Mouse (Mus musculus): ENCODE measurements around the gene Plch1. TPM values are rescaled to one million over a fixed set of nuclear protein-coding genes. Genes with fewer than 3 reads are reported as not detected.
A peak's percentile ranks its signal among the peaks of the same experiment; 100 is the strongest.

The Plch1 gene
- total RNA-seq, 2 experiments from 2014 or later = 0.36 to 0.39 TPM

DNA sequence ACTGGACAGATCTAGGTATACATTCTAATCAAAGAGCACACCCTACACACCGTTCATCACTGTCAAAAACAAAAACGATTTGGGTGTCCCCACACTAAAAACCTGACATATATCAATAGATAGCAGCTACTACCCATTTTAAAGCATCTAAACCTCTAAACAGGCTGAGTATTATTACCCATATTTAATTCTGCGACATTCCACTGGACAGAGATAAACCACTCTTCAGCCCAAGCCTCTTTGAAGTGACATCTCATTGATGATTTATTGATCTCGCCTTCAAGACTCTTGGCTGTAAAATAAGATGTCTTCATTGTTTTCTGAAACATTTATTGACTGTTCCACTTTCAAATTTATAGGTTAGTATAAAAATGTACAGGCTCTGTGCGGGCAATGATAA, 46.4 kb downstream of the Plch1 start:
- no peak for DNase-seq

DNA sequence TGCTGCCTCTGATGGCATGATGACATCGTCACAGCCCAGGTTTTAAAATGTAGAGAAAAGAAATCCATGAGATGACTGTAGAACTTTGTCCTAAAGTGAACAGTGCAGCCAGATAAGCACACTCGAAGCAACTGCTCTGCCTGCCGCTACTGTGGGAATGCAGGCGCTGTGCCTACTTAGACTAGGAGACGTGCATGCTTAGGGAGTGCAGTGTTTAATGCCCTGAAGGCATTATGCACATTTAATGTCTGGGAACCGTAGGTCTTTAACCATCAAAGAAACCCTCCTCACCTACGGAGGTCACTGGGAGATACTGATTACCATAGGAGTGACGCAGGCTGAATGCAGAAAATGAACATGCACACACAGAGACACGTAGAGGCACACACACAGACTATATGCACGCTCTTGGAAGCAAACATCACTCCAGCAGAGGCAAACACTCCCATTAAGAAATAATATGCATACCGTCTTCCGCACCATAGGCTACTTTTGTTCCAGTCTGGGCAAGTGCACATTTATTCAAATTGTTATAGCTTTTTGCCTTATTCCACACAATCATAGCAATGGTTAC, 48.1 kb downstream of the Plch1 start:
- no peak for DNase-seq

DNA sequence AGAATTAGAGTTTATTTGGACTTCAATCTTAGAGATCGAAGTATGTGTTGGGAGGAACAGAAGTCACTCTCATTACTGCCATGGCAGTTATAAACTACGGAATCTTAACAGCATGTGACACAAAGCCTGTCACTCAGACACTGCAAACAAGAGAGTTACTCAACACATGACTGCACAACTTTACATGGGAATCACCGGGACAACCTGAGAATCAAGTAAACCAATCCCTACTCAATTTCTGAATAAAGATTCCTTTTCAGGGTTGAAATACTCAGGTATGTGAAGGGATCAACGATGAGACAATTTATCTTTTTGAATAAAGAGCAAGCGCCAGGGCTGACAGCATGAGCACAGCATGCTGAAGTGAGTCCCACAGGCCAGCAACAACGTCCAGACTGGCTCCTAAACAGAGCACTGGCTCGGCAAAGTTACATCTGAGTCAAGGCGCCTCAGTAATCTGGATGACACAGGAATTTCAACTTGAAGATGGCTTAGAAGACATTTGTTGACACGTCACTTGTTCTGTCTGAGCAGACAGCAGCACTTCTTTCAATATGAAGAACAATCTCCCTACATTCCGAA, 49.4 kb downstream of the Plch1 start:
- no peak for DNase-seq

DNA sequence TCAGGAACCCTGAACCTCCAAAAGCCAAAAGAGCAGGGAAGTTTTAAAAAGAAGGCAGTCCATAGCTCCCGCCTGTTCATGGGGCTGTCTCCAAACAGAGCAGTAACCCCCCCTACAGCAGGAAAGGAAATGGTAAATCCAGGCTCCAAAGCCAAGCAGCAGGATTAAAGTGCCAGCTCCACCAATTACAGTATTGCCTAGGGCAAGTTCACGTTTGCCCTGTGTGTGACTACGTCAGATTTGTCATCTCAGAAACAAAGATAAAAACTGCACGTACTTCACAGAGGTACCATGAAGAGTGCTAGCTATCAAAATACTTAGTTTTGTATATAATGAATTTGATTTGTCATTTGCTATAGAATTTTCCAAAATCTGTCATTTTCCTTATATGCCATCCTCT, 55.1 kb downstream of the Plch1 start:
- DNase-seq = no peak

DNA sequence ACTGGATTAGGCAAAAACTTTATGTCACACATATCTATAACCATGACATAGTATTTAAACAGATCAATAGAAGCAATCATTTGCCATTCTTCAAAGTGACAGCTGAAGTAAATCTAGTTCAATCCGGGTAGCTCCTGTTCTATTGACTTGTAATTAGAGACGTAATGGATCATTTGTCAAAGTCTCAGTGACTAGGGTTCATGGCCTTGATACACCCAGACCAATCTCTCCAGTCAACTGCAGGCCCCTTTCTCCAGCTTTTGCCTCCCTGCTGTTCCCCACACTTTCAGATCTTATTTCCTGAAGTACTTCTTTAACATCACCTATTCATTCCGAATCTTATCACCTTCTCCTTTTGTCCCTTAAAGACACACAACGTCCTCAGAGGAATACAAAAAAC, 56.8 kb downstream of the Plch1 start:
- no peak for DNase-seq

DNA sequence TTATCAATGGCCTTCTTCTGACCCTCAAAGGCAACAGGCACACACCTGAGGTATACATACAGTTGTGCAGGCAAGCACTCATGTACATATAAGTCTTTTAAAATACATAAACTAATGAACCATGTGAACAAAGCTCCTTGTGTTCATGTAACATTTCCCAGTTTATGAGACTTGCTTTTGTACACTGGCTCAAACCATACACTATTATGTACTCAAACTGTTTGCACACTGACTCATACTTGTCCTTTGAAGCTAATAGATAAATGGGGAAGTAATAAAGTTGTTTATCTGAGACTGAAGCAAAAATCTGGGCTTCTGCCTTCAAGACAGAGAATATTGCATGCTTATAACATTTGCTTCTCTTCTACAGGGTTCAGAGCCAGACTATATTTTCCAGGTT, 61.5 kb downstream of the Plch1 start:
- DNase-seq = no peak

DNA sequence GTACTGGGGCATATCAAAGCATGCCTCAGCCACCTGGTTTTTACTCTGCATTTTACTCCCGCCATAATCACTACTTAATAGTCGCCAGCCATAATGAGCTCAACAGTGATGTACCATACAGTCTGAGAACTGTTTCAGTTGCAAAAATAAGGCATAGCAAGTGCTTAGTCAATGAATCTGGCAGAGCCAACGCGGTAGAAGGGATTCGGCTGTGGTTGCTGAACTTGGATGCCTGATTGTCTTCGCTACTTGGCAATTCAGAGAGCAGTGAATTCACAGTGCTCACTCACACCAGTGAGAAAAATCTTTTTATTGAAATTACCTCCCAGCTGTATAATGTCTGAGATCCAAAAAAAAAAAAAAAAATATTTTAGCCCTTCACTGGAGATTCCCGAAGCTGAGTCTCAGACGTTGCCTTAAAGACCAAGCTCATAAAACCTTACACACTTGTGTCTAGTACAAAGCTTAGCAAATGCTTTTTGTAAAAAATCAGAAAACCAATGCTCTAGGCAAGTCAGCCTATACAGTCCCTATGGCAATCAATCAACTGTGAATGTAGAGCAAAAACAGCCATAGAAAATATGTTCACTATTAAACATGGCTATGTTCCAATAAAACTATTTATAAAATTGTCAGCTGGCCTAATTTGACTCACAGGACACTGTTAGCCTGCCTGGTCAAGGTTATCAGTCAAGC, 62.2 kb downstream of the Plch1 start:
- no peak for DNase-seq

DNA sequence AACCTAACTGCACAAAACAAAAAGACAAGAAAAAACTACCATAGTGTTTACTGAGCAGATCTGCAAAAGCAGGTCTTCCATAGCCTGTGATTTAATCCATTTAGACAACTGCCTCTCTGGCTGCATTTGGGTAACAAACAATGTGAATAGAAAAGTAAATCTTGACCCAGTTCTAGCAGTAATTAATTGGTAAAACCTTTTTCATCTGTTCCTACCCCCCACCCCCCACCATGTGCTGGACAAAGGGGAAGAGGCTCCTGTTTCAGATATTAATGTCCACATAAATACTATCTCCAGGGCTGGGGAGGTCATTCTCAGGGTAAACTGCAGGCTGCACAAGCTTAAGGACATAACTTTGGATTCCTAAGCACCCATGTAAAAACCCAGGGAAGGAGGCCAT, 63.5 kb downstream of the Plch1 start:
- no peak for DNase-seq

DNA sequence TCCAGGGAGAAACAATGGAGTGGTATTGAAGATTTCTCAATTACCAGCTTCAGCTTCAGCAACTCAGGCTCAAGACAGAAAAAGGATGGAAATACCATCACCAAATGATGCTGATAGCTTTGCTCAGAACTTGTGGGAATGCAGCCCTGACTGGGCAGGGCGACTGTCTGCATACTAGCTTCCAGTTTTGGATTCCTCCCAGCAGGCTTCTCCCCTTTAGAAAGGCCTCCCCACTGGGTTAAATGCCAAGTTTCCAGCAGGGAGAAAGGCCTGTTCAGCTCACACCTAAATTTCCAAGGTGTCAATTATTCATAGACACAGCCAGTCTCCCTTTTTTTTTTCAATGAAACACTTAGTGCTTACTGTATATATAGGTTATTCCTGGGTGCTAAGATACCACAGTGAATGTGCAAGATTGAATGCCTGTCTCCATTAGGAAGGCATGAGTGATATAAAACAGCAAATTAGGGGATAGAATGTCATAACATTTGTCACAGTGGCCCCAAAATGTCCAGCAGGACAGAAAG, 75.3 kb downstream of the Plch1 start:
- DNase-seq = no peak

DNA sequence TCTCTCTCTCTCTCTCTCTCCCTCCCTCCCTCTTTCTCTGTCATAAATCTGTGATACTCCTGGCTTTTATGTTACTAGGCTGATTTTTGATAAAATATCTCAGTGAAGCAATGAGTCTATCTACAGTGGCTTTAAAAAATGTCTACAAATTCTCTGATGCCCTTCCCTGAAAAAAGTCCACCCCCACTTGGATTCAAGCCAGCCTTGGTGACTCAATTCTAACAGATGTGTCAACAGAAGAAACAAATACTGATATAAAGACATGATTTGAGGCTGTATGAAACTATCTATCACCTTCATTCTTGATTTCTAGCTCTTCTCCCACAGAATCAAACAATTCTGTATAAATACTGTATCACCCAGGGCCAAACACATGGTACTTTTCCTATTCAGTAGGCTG, 76.6 kb downstream of the Plch1 start:
- DNase-seq = peak; percentile 36

DNA sequence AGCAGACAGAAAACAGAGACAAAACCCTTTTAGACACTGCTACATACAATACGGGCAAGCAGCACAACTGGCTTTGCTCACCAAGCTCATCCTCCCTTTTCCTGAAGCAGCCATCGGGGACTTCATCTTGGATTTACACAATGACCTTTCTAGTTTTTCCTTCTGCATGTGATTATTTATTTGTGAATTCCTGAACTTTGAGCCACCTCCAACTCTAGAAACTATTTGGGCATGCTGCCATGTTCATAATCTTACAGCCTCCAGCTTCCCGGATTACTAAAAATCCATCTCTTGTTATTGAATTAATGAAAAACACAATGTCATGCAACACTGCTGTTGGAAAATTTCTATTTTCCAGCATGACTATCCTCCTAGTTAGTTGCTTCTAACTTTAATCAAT, 84.1 kb downstream of the Plch1 start:
- DNase-seq = no peak

DNA sequence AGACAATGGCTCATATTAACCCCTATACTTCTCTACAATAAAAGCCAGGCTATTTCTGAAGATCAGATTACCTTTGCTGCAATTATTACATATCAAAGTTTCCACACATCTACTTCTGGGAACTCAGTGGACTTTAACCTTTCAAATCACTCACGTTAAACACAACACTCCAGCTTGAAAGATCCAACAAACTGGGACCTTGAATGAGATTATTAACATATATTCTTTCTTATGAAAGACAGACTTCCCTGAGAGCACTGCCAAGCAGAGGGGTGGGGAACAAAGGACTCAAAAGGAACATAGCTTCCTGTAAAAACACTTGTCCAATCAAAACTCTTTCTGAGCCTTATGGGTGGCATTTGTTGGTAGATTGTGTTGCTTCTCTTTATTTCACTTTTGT, 85.1 kb downstream of the Plch1 start:
- no peak for DNase-seq

DNA sequence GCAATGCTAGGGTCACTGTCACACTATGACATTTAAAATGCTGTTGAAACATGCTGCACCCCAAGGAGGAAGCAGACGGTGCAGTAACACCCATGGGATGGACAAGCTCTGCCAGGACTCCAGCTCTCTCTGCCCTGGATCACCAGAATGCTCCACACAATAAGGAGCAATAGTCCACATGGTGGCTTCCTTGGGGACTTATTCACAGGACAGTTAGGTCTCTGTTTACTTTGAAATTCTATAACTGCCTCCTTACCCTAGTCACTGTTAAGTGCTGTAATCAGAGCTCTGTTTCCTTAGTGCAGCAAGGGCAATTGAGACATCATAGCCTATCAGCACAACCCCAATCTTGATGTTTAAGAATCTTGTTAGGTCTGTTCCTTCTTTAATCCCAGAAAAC, 92.4 kb downstream of the Plch1 start:
- peak; percentile 27 for DNase-seq

DNA sequence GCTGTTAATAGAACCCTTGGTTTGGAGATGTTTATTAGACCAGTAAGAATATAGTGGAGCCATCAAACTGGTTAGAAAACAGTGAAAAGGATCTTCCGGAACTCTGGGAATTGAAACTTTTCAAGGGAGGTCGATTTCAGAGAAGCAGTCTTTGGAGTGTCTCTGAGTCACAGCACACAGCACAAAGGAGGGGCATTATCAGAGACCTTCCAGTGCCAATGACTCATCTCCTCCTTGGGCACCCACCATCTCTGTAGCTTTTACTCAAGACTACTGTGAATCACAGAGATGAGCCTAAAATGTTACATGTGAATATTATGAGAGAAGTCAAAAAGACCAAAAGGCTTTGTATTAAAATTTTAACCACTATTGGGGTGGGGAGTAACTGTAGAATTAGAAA, 93.8 kb downstream of the Plch1 start:
- no peak for DNase-seq

DNA sequence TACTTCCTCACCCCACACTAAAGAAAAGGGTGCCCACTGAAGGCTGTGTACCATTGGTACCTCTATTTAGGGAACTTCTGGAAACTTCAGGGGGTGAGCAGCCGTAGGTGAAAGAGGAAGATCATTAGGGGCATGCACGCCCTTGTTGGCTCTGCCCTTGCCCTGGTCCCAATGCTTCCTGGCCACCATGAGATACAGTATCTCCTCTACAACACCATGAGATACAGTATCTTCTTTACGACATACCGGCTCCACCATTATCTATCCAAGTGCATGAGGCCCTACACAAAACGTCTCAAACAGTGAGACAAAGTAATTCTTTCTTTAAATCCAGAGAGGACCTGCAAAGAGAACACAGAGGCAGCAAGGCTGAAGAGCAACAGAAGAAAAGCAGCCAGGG, 98.6 kb downstream of the Plch1 start:
- DNase-seq = no peak

DNA sequence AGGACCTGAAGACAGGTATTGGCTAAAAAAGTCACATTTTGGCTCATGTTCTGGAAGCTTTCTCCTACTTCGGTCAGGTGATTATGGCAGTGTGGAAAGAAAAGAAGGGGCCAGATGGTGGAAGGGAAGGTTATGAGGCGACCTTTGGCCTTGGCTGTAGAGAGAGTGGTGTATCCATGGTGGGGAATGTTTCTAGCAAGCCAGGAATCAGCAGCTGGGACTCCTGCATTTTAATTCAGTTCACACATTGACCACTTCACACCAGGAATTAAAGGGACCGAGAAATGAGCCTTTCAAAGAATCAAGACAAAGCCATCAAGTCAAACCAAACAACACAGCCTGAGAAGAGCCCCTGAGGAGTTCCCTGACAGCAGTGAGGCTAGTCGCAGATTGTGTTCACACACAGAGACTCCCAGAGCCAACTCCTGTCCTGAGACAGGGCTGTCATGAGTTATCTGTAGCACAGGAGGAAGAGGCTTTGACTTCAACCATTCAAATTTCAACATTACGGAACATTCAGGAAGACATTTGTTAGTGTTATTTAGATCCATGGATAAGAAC, 112.4 kb downstream of the Plch1 start:
- DNase-seq = no peak

DNA sequence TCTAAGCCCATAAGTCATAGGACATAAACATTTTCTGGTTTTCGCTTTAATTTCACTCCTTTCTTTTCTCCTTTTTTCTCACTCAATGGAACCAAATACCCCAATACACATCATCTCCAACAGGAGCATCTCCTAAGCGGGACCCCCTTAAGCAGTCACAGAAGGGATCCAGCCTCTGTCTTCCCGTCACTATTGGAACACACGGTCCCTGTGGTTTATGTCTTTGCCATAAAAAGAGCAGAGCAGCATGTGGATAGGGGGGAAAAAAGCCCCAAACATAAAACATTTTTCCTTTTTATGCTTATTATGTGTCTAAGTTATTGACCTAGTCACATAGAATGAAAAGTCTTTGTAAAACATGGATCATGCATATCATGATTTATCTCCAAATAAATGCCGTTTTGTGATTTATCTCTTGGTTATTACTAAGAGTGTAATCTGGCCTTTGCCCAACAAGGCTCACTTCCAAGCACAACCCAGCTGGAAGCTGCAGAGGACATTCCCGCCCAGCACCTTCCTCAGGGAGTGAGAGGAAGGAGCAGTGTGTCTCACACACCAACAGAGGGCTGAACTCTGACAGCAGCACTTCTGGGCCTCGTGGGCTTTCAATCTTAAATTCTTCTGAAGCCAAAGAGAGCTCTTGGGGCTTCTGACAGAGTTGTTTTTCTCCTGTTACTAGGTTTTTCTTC, 126.5 kb downstream of the Plch1 start:
- peak; percentile 53 for DNase-seq

DNA sequence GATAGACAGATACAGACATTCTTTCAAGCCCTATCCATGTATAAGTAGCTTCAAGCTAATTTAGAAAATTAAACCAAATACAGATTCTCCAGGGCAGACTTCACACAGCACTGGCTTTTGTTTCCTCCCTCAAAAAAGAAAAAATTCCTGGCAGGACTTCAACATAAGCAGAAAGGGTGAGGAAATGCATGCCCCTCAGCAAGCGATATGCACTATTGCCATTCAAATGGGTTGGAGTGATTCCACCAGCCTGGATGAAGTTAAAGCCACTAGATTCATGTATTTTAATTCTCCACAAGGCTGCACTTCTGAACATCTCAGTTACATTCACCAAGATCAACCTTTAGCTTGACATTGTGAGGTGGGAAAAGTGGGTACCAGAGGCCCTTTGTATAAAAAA, 138.5 kb downstream of the Plch1 start:
- DNase-seq = no peak

DNA sequence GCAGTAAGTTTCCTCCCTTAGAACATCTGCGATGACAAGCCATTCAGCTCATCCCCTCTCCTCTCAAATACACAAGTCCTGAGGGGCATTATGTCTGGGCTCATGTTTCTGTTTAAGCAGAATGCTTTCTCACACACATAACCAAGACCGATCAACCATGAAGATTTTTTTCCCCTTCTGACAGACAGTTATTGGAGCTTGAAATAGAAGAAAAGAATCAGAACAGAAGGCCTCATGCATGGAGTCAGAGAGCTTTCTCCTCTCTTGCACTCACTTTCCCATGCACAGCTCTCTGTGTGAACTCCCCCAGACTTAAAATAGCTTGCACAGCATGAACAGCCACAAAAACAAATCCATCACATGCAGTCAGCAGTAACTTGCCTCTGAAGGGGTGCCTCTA, 159.2 kb downstream of the Plch1 start:
- no peak for DNase-seq

DNA sequence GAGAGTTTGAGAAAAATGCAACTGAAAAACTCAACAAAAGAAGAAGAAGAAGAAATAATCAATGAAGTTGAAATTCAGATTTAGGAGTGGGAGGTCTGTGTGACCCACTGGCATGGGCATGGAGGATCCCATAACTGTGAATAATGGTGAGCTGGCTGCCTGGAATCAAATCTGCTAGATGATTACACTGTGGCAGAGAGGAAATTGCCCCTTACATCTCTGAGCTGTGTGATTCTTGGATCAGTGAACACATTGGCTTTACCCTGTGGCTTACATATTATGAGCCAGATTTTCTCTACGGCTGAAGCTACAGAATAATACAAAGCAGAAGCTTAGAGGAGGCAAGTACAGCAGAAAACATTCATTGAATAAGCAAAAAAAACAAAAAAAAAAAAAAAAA, 170.9 kb downstream of the Plch1 start:
- DNase-seq = no peak

DNA sequence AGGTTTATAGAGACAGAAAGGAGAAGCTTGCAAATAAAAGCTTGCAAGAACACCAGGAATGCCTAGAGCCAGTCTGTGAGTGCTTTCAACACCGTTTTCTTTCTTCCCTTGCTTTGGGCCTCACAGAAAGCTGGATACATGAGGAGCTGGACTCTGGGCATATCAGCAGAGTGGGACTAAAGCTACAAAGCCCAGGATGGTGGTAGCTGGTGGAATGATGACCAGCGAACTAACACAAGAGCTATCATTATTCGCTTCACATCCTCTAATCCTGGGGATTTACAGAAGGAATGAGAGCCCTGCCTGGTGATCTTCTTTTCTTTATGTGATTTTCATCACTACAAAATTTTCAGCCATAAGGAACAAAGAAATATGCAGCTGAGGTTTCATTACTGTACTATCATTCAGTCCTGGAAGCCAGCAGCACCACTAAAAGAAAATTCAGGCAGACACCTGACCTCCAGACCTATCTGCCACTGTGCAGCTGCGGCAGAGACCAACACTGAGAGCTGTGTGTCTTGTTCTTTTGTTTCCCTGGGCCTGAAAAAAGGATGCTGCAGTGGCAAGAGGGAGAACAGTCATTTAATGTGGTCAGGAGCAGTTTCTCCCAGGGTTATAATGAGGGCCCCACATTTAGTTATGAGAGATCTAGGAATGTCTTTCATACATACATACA, 172.5 kb downstream of the Plch1 start:
- no peak for DNase-seq

DNA sequence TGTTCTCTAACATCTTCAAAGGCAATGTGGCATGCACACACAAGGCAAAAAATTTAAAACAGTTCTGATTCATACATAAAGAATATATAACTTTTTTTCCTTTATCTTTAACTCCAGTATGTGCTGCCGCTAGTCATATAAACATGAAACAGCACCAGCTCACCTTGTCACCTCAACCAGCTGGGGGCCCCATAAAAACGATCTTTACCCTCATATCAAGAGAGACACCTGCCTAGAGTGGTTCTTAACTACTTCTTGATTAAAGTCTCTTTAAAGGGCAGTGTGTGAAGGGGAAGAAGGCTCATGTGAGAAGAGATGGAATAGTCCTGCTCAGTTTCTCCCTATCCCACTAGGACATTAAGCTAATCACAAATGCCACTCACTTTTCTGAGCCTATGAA, 205.6 kb downstream of the Plch1 start:
- no peak for DNase-seq
